Mouse (Mus musculus) neural tube, embryonic 14.5 days (tissue): ENCODE data around the gene Esyt2. TPM values are rescaled to one million over a fixed set of nuclear protein-coding genes. Genes with fewer than 3 reads are reported as not detected.

Experiments used
- ATAC-seq: fragments of 200-750 bp; cut with Nextera tagmentation; 2 replicates; pipeline ENCODE4 v1.8.0; 2017; ENCODE audit warnings: low read depth, mild to moderate bottlenecking, moderate TSS enrichment, moderate library complexity
- H3K27ac ChIP-seq: fragments of 300-500 bp; sonication (generic); 2 replicates; pipeline ENCODE4 v1.5.1; 2014; ENCODE audit warnings: low read depth, mild to moderate bottlenecking, control low read depth, low read length, moderate library complexity, mixed read lengths
- H3K27me3 ChIP-seq: fragments of 300-500 bp; sonication (generic); 2 replicates; pipeline ENCODE4 v1.6.1; 2014; ENCODE audit warnings: low read length; ENCODE audit not compliant: control insufficient read depth, insufficient read depth
- H3K36me3 ChIP-seq: fragments of 300-500 bp; sonication (generic); 2 replicates; pipeline ENCODE4 v1.6.1; 2014; ENCODE audit warnings: low read length, mixed read lengths; ENCODE audit not compliant: control insufficient read depth, insufficient read depth
- H3K4me1 ChIP-seq: fragments of 300-500 bp; sonication (generic); 2 replicates; pipeline ENCODE4 v1.6.1; 2014; ENCODE audit warnings: low read length; ENCODE audit not compliant: control insufficient read depth, insufficient read depth
- H3K4me2 ChIP-seq: fragments of 300-500 bp; sonication (generic); 2 replicates; pipeline ENCODE4 v1.6.1; 2014; ENCODE audit warnings: mild to moderate bottlenecking, low read depth, low read length, control low read depth
- H3K4me3 ChIP-seq: fragments of 300-500 bp; sonication (generic); 2 replicates; pipeline ENCODE4 v1.5.1; 2014; ENCODE audit warnings: low read depth, low read length, control low read depth, mixed read lengths
- H3K9ac ChIP-seq: fragments of 300-500 bp; sonication (generic); replicated peaks from 2 replicates; pipeline ENCODE4 v1.6.1; 2014; ENCODE audit warnings: low read depth, mild to moderate bottlenecking, control low read depth, low read length, mixed read lengths
- H3K9me3 ChIP-seq: fragments of 300-500 bp; sonication (generic); 2 replicates; pipeline ENCODE4 v1.6.1; 2016; ENCODE audit warnings: low read length; ENCODE audit not compliant: control insufficient read depth
- WGBS: fragments of 180-500 bp; shearing (Covaris S2); extraction: QIAGEN DNeasy Blood & Tissue Kit; methylation state at CpG from one replicate; pipeline ENCODE4 v1.1.7; 2014; 5-methylcytosine and 5-hydroxymethylcytosine counted together
- polyA plus RNA-seq: library from polyadenylated mRNA; unstranded; fragments of >200 nt; fragmentation: Nextera tagmentation; extraction: Ambion mirVana; gene quantifications from 2 replicates; pipeline ENCODE4 v1.2.1, GENCODE M21; 2014

Esyt2 gene
- polyA plus RNA-seq = 17.8 and 20.4 TPM in 2 replicates

- no peaks in the 10 kb centered on the region for H3K36me3 ChIP-seq
- no peaks in the 10 kb centered on the region for H3K9me3 ChIP-seq
- H3K27ac ChIP-seq = peak within 1 kb of the TSS; percentile 98
- peak within 1 kb of the TSS; percentile 97 for H3K4me3 ChIP-seq
- ATAC-seq = peak; percentile 97
- WGBS = under 1% methylated on average over 63 of the region's 68 CpGs
- 0 out of 2 replicates have a peak, but pooled peaks cover 6% of the 10 kb centered on the region for H3K4me1 ChIP-seq
- H3K27me3 ChIP-seq = no peaks in the 10 kb centered on the region
- peak within 1 kb of the TSS; percentile 92 for H3K9ac ChIP-seq
- peak within 1 kb of the TSS; percentile 97 for H3K4me2 ChIP-seq
Observed at GRCm38 (mm10) chr12:116280653-116281364, at the start of gene Esyt2. Gene Esyt2, plus strand, starts transcription at chr12:116281196.

GRCm38 (mm10) chr12:116231612-116232011 is 49.4 kb upstream of the Esyt2 start:
- Histone ChIP-seq H3K9ac (no peak overlapping the region), H3K4me1 (no peaks in the 10 kb centered on the region), H3K9me3 (no peaks in the 10 kb centered on the region), H3K4me3 (no peak overlapping the region), H3K36me3 (peaks cover 9% of the 10 kb centered on the region), H3K27me3 (no peaks in the 10 kb centered on the region), H3K4me2 (no peak overlapping the region), H3K27ac (no peak overlapping the region)
- no peak for ATAC-seq
- 81% methylated on average over 12 of the region's 12 CpGs for WGBS

GRCm38 (mm10) chr12:116232061-116232460 is 48.9 kb upstream of the Esyt2 start:
- ATAC-seq = no peak

GRCm38 (mm10) chr12:116235356-116235755 is 45.6 kb upstream of the Esyt2 start:
- Histone ChIP-seq H3K27me3 (no peaks in the 10 kb centered on the region), H3K4me2 (no peak overlapping the region), H3K9me3 (no peaks in the 10 kb centered on the region), H3K9ac (no peak overlapping the region), H3K4me1 (no peaks in the 10 kb centered on the region), H3K27ac (no peak overlapping the region), H3K36me3 (0 out of 2 replicates have a peak, but pooled peaks cover 1% of the 10 kb centered on the region), H3K4me3 (no peak overlapping the region)
- no peak for ATAC-seq
- WGBS = 90% methylated on average over 4 of the region's 4 CpGs

More at GRCm38 (mm10) chr12:116232061-116232460, 48.9 kb upstream of the Esyt2 start:
- no peaks in the 10 kb centered on the region for H3K9me3 ChIP-seq
- WGBS = 82% methylated on average over 1 of the region's 1 CpGs
- no peak overlapping the region for H3K27ac ChIP-seq
- H3K27me3 ChIP-seq = no peaks in the 10 kb centered on the region
- no peak overlapping the region for H3K9ac ChIP-seq
- H3K4me2 ChIP-seq = no peak overlapping the region
- peaks cover 7% of the 10 kb centered on the region for H3K36me3 ChIP-seq
- no peak overlapping the region for H3K4me3 ChIP-seq
- no peaks in the 10 kb centered on the region for H3K4me1 ChIP-seq

GRCm38 (mm10) chr12:116236658-116237057 is 44.3 kb upstream of the Esyt2 start:
- H3K9me3 ChIP-seq = no peaks in the 10 kb centered on the region
- no peak overlapping the region for H3K4me3 ChIP-seq
- no peaks in the 10 kb centered on the region for H3K27me3 ChIP-seq
- H3K4me1 ChIP-seq = no peaks in the 10 kb centered on the region
- no peak overlapping the region for H3K4me2 ChIP-seq
- 89% methylated on average over 3 of the region's 3 CpGs for WGBS
- no peak overlapping the region for H3K27ac ChIP-seq
- no peak for ATAC-seq
- H3K36me3 ChIP-seq = 0 out of 2 replicates have a peak, but pooled peaks cover 4% of the 10 kb centered on the region
- no peak overlapping the region for H3K9ac ChIP-seq

GRCm38 (mm10) chr12:116238370-116238769 is 42.6 kb upstream of the Esyt2 start:
- Histone ChIP-seq H3K9me3 (no peaks in the 10 kb centered on the region), H3K4me1 (no peaks in the 10 kb centered on the region), H3K27me3 (no peaks in the 10 kb centered on the region), H3K36me3 (0 out of 2 replicates have a peak, but pooled peaks cover 4% of the 10 kb centered on the region), H3K4me3 (no peak overlapping the region), H3K4me2 (no peak overlapping the region), H3K9ac (no peak overlapping the region), H3K27ac (no peak overlapping the region)
- no peak for ATAC-seq

- no peak overlapping the region for H3K9ac ChIP-seq
- H3K4me2 ChIP-seq = no peak overlapping the region
- H3K4me1 ChIP-seq = no peaks in the 10 kb centered on the region
- no peak overlapping the region for H3K27ac ChIP-seq
- no peak overlapping the region for H3K4me3 ChIP-seq
- no peaks in the 10 kb centered on the region for H3K27me3 ChIP-seq
- H3K9me3 ChIP-seq = no peaks in the 10 kb centered on the region
- 0 out of 2 replicates have a peak, but pooled peaks cover 4% of the 10 kb centered on the region for H3K36me3 ChIP-seq
- WGBS = 84% methylated on average over 3 of the region's 3 CpGs
- no peak for ATAC-seq
Observed at GRCm38 (mm10) chr12:116238803-116239202, 42.2 kb upstream of the Esyt2 start.

GRCm38 (mm10) chr12:116244601-116245000 is 36.4 kb upstream of the Esyt2 start:
- H3K36me3 ChIP-seq = 0 out of 2 replicates have a peak, but pooled peaks cover 9% of the 10 kb centered on the region
- no peak for ATAC-seq

GRCm38 (mm10) chr12:116254652-116255051 is 26.3 kb upstream of the Esyt2 start:
- Histone ChIP-seq H3K9ac (no peak overlapping the region), H3K9me3 (no peaks in the 10 kb centered on the region), H3K4me1 (no peaks in the 10 kb centered on the region), H3K4me3 (no peak overlapping the region), H3K36me3 (peaks cover 16% of the 10 kb centered on the region), H3K4me2 (no peak overlapping the region), H3K27me3 (no peaks in the 10 kb centered on the region), H3K27ac (no peak overlapping the region)
- whole genome bisulfite sequencing = 84% methylated on average over 8 of the region's 8 CpGs
- no peak for ATAC-seq

More at GRCm38 (mm10) chr12:116244601-116245000, 36.4 kb upstream of the Esyt2 start:
- WGBS = 90% methylated on average over 1 of the region's 1 CpGs
- Histone ChIP-seq H3K9ac (no peak overlapping the region), H3K27me3 (no peaks in the 10 kb centered on the region), H3K4me1 (no peaks in the 10 kb centered on the region), H3K4me2 (no peak overlapping the region), H3K9me3 (no peaks in the 10 kb centered on the region), H3K4me3 (no peak overlapping the region), H3K27ac (no peak overlapping the region)
